Mouse (Mus musculus) brain, embryonic 14.5 days (tissue): ENCODE measurements around the gene S1pr4. TPM values are rescaled to one million over a fixed set of nuclear protein-coding genes. Genes with fewer than 3 reads are reported as not detected.

Experiments
- DNase-seq: peaks from one replicate; pipeline ENCODE4 v3.0.0-alpha.2; 2011; ENCODE audit warnings: low read depth
- CTCF ChIP-seq: fragments of 200-500 bp; IDR thresholded peaks from 2 replicates; pipeline ENCODE4 v1.5.1; 2012; ENCODE audit warnings: inconsistent platforms, mild to moderate bottlenecking, moderate library complexity, borderline replicate concordance; ENCODE audit not compliant: insufficient read depth, insufficient read length; ENCODE audit errors: extremely low read depth
- POLR2A ChIP-seq: fragments of 200-500 bp; IDR thresholded peaks from 2 replicates; pipeline ENCODE4 v1.6.1; 2012; ENCODE audit warnings: mild to moderate bottlenecking, inconsistent platforms, borderline replicate concordance; ENCODE audit not compliant: poor library complexity, insufficient read depth, insufficient read length, severe bottlenecking; ENCODE audit errors: extremely low read depth
- polyA plus RNA-seq: library from polyadenylated mRNA; depleted of rRNA; stranded (reverse); fragments of >200 nt; gene quantifications from 2 replicates; pipeline ENCODE4 v1.2.3, GENCODE M21; 2012

Gene S1pr4
- polyA plus RNA-seq, 1 experiment = 0.59 TPM

DNA sequence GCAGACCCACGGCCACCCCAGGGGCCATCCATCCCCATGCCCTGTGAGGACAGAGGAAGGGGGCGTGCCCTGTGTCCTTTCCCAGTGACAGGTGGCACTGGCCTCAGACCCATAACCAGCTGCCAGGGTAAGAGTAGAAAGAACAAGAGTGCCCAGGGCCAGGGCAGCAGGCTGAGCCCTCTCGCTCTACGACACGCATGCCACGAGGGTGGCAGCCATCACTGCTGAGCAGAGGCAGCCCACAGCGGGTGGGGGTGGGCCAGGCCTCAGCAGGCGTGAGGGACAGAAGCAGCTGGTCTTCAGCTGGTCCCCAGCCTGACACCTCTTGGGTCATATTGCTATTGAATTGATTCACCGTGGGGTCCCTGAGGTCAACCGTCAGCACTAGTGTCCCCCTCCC lies 13.4 kb downstream of the S1pr4 start:
- no peak for DNase-seq
- TF ChIP-seq POLR2A (no peak), CTCF (no peak)

DNA sequence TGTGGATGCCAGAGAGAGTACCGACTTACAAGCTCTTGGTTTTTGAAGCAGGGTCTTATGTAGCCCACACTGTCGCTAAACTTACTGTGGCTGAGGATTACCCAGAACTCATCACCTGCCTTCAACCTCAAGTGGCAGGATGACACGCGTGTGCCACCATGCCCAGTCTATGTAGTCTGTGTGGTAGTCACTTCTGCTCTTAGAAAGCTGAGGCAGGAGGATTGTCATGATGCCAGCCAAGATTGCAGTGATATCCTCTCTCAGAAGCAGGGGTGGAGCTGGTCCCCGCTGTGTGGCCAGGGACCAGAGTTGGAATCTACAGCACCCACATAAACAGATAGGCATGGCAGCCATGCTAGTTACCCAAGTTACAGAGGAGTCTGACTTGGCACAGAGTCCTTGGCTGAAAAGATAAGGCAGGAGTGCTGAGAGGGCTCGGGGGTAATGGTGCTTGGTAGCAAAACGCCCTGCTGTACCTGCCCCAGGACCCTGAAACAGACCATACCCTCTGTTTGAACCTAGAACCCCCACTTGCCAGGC lies 14.4 kb downstream of the S1pr4 start:
- TF ChIP-seq POLR2A (no peak), CTCF (no peak)
- DNase-seq = no peak

DNA sequence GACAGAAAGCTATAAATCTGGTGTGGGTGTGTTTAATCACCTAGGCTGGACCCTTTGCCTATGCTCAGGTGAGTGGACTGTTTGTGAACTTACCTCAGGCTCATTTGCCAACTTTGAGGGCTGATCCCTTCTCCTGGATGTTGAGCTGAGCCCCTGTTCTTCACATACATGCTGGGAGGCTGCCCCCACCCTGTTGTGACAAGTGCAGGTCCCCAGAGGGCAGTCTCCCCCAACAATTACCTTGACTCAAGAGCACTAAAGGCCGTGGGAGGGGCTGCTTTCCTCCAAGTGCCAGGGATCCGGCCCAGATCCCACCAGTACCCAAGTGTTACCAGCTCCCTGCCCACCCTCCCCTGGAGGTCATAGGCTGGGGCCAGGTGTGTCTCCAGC lies 14.9 kb downstream of the S1pr4 start:
- TF ChIP-seq CTCF (no peak), POLR2A (no peak)
- DNase-seq = peak; percentile 35

DNA sequence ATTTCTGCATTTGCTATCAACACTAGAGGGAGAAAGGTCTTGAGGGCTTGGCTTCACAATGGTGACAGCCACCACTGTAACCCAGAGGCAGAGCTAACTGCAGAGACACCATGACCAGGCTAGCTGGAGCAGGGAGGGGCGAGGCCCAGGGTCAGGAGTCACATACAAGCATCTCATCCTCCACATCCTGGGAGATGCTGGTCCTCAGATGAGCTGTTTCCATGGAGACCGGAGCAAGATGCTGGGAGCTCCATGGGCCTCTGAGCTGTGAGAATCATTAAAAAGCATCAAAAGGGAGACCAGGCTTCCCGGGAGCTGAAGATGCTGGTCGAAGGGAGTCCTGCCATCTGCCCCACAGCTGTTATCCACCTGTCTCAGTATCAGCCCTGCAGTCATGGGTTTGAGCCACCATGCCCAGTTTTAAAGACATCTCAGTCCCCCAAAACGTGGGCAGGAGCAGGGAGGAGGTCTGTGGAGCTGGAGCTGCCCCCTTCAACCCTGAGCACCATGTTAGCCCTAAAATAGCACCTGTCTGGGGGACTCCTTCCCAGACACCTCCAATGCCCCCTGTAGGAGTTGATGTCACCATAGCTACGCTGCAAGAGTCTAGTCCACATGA lies 15.4 kb downstream of the S1pr4 start:
- TF ChIP-seq POLR2A (no peak), CTCF (no peak)
- DNase-seq = peak; percentile 74

DNA sequence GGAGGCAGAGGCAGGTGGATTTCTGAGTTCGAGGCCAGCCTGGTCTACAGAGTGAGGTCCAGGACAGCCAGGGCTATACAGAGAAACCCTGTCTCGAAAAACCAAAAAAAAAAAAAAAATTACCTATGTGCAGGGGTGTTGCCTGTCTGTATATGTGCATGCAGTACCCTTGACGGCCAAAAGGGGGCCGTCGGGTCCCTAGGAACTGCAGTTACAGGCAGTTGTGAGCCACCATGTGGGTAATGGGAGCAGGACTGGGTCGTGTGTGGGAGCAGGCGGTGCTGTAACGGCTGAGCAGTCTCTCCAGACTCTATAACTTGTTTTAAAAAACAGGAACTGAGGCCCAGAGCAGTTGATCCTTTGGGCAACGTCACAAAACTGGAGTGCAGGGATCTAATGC lies 15.9 kb downstream of the S1pr4 start:
- no peak for TF ChIP-seq POLR2A
- TF ChIP-seq CTCF = peak; percentile 66
- peak; percentile 63 for DNase-seq

DNA sequence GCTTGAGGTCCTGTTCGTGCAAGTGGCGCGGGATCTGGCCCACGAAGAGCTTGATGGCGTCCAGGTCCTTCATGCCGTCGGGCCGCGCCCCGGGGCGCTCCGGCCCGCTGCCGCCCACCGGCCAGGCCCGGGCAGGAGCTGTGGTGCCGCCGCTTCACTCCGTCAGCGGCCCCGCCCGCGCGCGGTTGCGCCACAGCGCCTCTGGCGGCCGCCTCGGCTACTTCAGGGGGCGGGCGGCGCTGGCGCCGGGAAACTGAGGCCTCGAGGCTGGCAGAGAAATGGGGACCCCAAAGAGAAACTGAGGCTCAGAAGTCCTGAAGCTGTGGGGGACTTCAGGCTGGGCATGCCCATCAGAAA lies 17.4 kb downstream of the S1pr4 start, which contains the start of gene Celf5:
Celf5 (minus strand) TSS at position 177 of the 357 bp plus-strand sequence.
- DNase-seq = peak; percentile 76

DNA sequence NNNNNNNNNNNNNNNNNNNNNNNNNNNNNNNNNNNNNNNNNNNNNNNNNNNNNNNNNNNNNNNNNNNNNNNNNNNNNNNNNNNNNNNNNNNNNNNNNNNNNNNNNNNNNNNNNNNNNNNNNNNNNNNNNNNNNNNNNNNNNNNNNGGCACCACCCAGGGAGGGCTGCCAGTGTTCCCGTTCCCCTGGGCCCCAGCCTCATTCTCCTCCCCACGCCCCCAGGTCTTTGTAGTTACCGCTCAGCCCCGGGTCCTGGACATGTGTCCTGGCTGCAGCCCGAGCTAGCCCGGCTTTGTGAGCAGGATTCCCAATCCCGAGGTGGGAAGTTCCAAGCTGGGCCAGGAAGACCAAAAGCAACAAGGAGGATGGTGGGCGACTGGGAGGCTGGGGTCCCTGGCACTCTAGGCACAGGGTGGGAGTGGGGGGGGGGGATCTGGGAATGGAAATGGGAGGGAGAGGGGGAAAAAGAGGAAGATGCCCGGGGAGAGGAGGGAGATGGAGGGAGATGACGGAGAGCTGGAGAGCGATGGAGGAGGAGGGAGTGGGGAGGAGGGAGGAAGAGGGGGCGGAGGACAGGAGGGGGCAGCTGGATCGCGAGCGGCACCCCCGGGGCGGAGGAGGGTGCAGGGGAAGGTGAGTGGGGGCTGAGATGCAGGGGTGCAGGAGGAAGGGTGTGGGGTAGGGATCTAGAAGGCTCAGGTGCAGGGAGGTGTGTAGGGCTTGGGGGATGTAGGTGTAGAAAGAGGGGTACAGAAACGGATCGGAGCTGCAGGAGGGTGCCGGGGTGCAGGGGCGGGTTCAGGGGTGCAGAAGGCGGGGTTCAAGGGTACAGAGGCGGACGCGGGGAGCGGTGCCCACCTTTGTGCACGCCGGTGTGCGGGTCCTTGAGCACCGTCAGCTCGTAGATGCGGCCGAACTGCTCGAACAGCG lies 18.1 kb downstream of the S1pr4 start:
- peak; percentile 76 for DNase-seq
- TF ChIP-seq POLR2A (no peak), CTCF (no peak)

More for the DNA sequence above, 17.4 kb downstream of the S1pr4 start, which contains the start of gene Celf5:
- TF ChIP-seq CTCF = peak; percentile 90
- TF ChIP-seq POLR2A = peak; percentile 84

DNA sequence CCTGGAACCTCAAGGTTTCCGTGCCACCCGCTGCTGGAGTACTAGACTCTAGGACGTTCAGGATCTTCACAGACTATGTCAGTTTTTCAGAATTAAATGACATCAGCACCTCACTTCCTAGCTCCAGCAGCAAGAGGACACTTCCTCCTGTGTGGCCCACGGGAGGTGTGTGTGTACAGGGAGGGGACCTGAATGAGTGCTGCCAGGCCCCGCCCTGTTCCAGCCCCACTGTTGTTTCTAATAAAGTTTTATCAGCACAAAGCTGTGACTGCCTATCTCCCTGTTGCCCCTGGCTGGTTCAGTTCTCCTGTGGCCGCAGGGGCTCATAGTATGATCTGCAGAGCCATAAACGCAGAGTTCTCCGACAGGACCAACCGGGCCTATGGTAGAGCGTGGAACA lies 25.5 kb downstream of the S1pr4 start:
- TF ChIP-seq POLR2A = no peak
- no peak for TF ChIP-seq CTCF
- no peak for DNase-seq

DNA sequence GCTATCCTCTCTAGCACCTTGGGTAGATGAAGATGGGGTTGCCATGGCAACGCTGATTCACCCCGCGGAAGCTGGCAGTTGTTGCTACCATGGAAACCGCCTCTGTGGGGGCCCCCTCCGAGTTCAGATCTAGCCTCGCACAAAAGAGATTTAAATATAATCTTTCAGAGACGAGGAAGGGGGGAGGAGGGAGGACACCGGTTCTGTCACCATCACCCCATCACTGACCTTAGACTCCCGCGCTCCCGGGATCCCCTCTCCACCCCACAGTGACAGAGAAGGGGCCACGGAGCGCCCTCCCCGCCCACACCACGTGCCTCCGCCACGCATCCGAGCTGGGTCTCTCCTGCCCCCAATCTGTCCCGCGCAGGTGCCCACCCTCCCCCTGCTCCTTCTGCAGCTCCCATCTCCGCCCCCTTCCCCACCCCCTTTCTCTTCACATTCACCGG lies 26.9 kb downstream of the S1pr4 start:
- TF ChIP-seq CTCF (no peak), POLR2A (no peak)
- peak; percentile 98 for DNase-seq

DNA sequence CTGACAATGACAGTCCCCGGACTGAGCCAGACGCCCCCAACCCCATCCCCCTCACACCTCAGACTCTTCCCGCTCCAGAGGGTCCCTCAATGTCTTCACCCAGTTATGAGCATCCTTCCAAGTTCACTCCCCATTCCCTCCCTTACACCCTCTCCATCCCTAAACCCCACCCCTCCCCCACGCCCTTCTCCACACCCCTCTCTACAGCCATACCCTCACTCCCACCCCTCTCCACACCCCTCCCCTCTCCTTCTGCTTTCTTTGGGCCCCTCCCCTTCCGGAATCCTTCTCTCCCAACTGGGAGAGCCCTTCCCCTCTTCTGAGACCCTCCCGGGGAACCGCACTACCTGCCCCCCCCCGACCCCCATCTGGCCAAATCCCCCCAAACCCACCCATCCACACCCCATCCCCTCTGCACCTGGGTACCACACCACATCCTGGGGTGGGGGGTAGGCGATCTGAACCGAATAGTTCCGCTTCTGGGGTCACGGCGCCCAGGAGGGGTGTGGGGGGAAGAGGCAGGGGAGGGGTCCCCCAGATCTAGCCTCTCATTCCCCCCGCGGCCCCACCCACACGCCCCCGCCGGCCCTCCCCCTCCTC lies 27.4 kb downstream of the S1pr4 start:
- peak; percentile 83 for DNase-seq
- TF ChIP-seq CTCF = no peak
- TF ChIP-seq POLR2A = no peak

DNA sequence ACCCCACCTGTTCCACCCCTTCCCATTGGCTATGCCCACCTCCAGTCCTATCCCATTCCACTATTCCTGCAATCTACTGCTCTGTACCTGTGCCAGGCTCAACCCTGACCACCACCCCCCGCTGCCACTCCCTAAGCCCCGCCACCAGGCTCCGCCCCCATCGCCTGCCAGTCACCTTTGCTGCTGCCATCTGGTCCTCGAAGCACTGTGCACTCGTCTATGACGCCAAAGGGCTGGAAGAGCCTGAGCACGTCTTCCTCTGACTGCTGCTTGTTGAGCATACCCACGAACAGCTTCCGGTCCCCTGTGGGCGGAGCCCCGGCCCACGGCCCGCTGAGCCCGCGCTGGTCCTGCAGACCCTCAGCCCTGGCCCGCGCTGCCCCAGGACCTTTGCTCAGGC lies 29.5 kb downstream of the S1pr4 start:
- DNase-seq = no peak
- TF ChIP-seq CTCF (no peak), POLR2A (no peak)
